Mouse (Mus musculus) liver, embryonic 11.5 days (tissue): ENCODE results near the gene Ephx3. TPM values are rescaled to one million over a fixed set of nuclear protein-coding genes. Genes with fewer than 3 reads are reported as not detected.

Source experiments
- ATAC-seq: fragments of 200-750 bp; cut with Nextera tagmentation; replicated peaks from 2 replicates; pipeline ENCODE4 v1.8.0; 2017; ENCODE audit warnings: moderate number of reproducible peaks, mild to moderate bottlenecking, moderate TSS enrichment, moderate library complexity; ENCODE audit not compliant: low FRiP score
- DNase-seq: peaks from one replicate; pipeline ENCODE4 v3.0.0-alpha.2; 2017; ENCODE audit warnings: low spot score
- H3K27ac ChIP-seq: fragments of 300-500 bp; sonication (generic); 2 replicates; pipeline ENCODE4 v1.5.1; 2014; ENCODE audit warnings: mild to moderate bottlenecking, low read depth, low read length, control low read depth
- H3K27me3 ChIP-seq: fragments of 300-500 bp; sonication (generic); replicated peaks from 2 replicates; pipeline ENCODE4 v1.6.1; 2014; ENCODE audit warnings: low read length, mixed read lengths; ENCODE audit not compliant: control insufficient read depth, insufficient read depth
- H3K36me3 ChIP-seq: fragments of 300-500 bp; sonication (generic); 2 replicates; pipeline ENCODE4 v1.6.1; 2014; ENCODE audit warnings: mild to moderate bottlenecking, low read length, moderate library complexity, mixed read lengths; ENCODE audit not compliant: control insufficient read depth, insufficient read depth
- H3K4me1 ChIP-seq: fragments of 300-500 bp; sonication (generic); replicated peaks from 2 replicates; pipeline ENCODE4 v1.6.1; 2014; ENCODE audit warnings: low read length, mixed read lengths; ENCODE audit not compliant: control insufficient read depth, insufficient read depth
- H3K4me2 ChIP-seq: fragments of 300-500 bp; sonication (generic); 2 replicates; pipeline ENCODE4 v1.6.1; 2014; ENCODE audit warnings: mild to moderate bottlenecking, control low read depth, moderate library complexity
- H3K4me3 ChIP-seq: fragments of 300-500 bp; sonication (generic); 2 replicates; pipeline ENCODE4 v1.5.1; 2014; ENCODE audit warnings: low read depth, low read length, control low read depth
- H3K9ac ChIP-seq: fragments of 300-500 bp; sonication (generic); 2 replicates; pipeline ENCODE4 v1.6.1; 2014; ENCODE audit warnings: low read depth, low read length, control low read depth
- H3K9me3 ChIP-seq: fragments of 300-500 bp; sonication (generic); 2 replicates; pipeline ENCODE4 v1.6.1; 2016; ENCODE audit warnings: low read length, inconsistent platforms, mixed read lengths; ENCODE audit not compliant: control insufficient read depth
- WGBS: fragments of 180-500 bp; shearing (Covaris S2); extraction: QIAGEN DNeasy Blood & Tissue Kit; methylation state at CpG from one replicate; pipeline ENCODE4 v1.1.7; 2014; 5-methylcytosine and 5-hydroxymethylcytosine counted together
- polyA plus RNA-seq: library from polyadenylated mRNA; unstranded; fragments of >200 nt; fragmentation: Nextera tagmentation; extraction: Ambion mirVana; gene quantifications from 2 replicates; pipeline ENCODE4 v1.2.1, GENCODE M21; 2014

Ephx3 gene
- polyA plus RNA-seq, 1 experiment from 2014 or later, result not detected

- Histone ChIP-seq H3K4me2 (peak within 1 kb of the TSS; percentile 97), H3K36me3 (no peaks in the 10 kb centered on the region), H3K9ac (peak within 1 kb of the TSS; percentile 64), H3K4me1 (peaks cover 30% of the 10 kb centered on the region), H3K4me3 (peak within 1 kb of the TSS; percentile 67), H3K27ac (peak within 1 kb of the TSS; percentile 66), H3K9me3 (no peaks in the 10 kb centered on the region), H3K27me3 (peaks cover 31% of the 10 kb centered on the region)
- WGBS, result under 1% methylated on average over 37 of the region's 39 CpGs
- DNase-seq, result peak; percentile 77
- ATAC-seq, result peak; percentile 50
Measured at GRCm38 (mm10) chr17:32166687-32167086, 22.7 kb downstream of the Ephx3 start, which contains the start of gene Notch3. Gene Notch3, minus strand, starts transcription at chr17:32166852.

GRCm38 (mm10) chr17:32165803-32166595 lies 23.4 kb downstream of the Ephx3 start:
- peak overlapping the region; percentile 64 for H3K9ac ChIP-seq
- ATAC-seq (peak; percentile 37; the same call in 1 of the 2 replicates), DNase-seq (peak; percentile 79)
- peak overlapping the region; percentile 97 for H3K4me2 ChIP-seq
- H3K36me3 ChIP-seq, result no peaks in the 10 kb centered on the region
- H3K4me1 ChIP-seq, result peaks cover 30% of the 10 kb centered on the region
- H3K27ac ChIP-seq, result peak overlapping the region; percentile 66
- H3K9me3 ChIP-seq, result no peaks in the 10 kb centered on the region
- H3K27me3 ChIP-seq, result peaks cover 37% of the 10 kb centered on the region
- WGBS, result under 1% methylated on average over 39 of the region's 43 CpGs
- peak overlapping the region; percentile 67 for H3K4me3 ChIP-seq

- Histone ChIP-seq H3K4me1 (peaks cover 30% of the 10 kb centered on the region), H3K4me3 (peak overlapping the region; percentile 67), H3K27me3 (peaks cover 43% of the 10 kb centered on the region)
Measured at GRCm38 (mm10) chr17:32165266-32165802, 24.0 kb downstream of the Ephx3 start.

GRCm38 (mm10) chr17:32164780-32165179 lies 24.6 kb downstream of the Ephx3 start:
- Histone ChIP-seq H3K4me1 (peaks cover 25% of the 10 kb centered on the region; the same call in 1 of the 2 replicates), H3K27ac (no peak overlapping the region), H3K4me2 (no peak overlapping the region), H3K9ac (no peak overlapping the region), H3K27me3 (peaks cover 45% of the 10 kb centered on the region), H3K4me3 (no peak overlapping the region), H3K9me3 (no peaks in the 10 kb centered on the region), H3K36me3 (no peaks in the 10 kb centered on the region)
- ATAC-seq (no peak), DNase-seq (no peak)

More at GRCm38 (mm10) chr17:32165266-32165802, 24.0 kb downstream of the Ephx3 start:
- H3K9ac ChIP-seq, result peak overlapping the region; percentile 53
- no peaks in the 10 kb centered on the region for H3K36me3 ChIP-seq
- peak overlapping the region; percentile 66 for H3K27ac ChIP-seq
- 10% methylated on average over 9 of the region's 9 CpGs for WGBS
- peak overlapping the region; percentile 97 for H3K4me2 ChIP-seq
- ATAC-seq (peak; percentile 30), DNase-seq (peak; percentile 54)
- no peaks in the 10 kb centered on the region for H3K9me3 ChIP-seq

- no peak overlapping the region for H3K27ac ChIP-seq
- H3K4me2 ChIP-seq, result no peak overlapping the region
- no peaks in the 10 kb centered on the region for H3K9me3 ChIP-seq
- no peak for ATAC-seq
- peaks cover 45% of the 10 kb centered on the region for H3K27me3 ChIP-seq
- no peaks in the 10 kb centered on the region for H3K36me3 ChIP-seq
- H3K4me3 ChIP-seq, result no peak overlapping the region
- DNase-seq, result no peak
- H3K9ac ChIP-seq, result no peak overlapping the region
- 57% methylated on average over 6 of the region's 6 CpGs for WGBS
- peaks cover 22% of the 10 kb centered on the region; the same call in 1 of the 2 replicates for H3K4me1 ChIP-seq
Measured at GRCm38 (mm10) chr17:32163910-32164650, 25.3 kb downstream of the Ephx3 start.

GRCm38 (mm10) chr17:32162112-32162850 lies 27.1 kb downstream of the Ephx3 start:
- ATAC-seq (0 out of 2 replicates have a peak, but pooled peaks have one; percentile 37), DNase-seq (peak; percentile 74)
- Histone ChIP-seq H3K36me3 (no peaks in the 10 kb centered on the region), H3K4me1 (peaks cover 22% of the 10 kb centered on the region; the same call in 1 of the 2 replicates), H3K9ac (no peak overlapping the region), H3K4me3 (peak overlapping the region; percentile 53), H3K27ac (no peak overlapping the region), H3K4me2 (peak overlapping the region; percentile 89), H3K27me3 (peaks cover 45% of the 10 kb centered on the region), H3K9me3 (no peaks in the 10 kb centered on the region)
- WGBS, result 4% methylated on average over 58 of the region's 58 CpGs

- Histone ChIP-seq H3K27me3 (peaks cover 45% of the 10 kb centered on the region), H3K9ac (no peak overlapping the region), H3K4me2 (no peak overlapping the region), H3K36me3 (no peaks in the 10 kb centered on the region), H3K9me3 (no peaks in the 10 kb centered on the region), H3K27ac (no peak overlapping the region), H3K4me3 (no peak overlapping the region), H3K4me1 (0 out of 2 replicates have a peak, but pooled peaks cover 9% of the 10 kb centered on the region)
- ATAC-seq (no peak), DNase-seq (no peak)
- 77% methylated on average over 4 of the region's 4 CpGs for WGBS
Measured at GRCm38 (mm10) chr17:32160882-32161281, 28.5 kb downstream of the Ephx3 start.

- 0 out of 2 replicates have a peak, but pooled peaks cover 5% of the 10 kb centered on the region for H3K4me1 ChIP-seq
- no peak overlapping the region for H3K4me2 ChIP-seq
- ATAC-seq, result no peak
- H3K27ac ChIP-seq, result no peak overlapping the region
- H3K27me3 ChIP-seq, result peaks cover 34% of the 10 kb centered on the region
- 0 out of 2 replicates have a peak, but pooled peaks cover 3% of the 10 kb centered on the region for H3K36me3 ChIP-seq
- 76% methylated on average over 13 of the region's 13 CpGs for WGBS
- no peak for DNase-seq
- no peak overlapping the region for H3K9ac ChIP-seq
- H3K4me3 ChIP-seq, result no peak overlapping the region
- no peaks in the 10 kb centered on the region for H3K9me3 ChIP-seq
Measured at GRCm38 (mm10) chr17:32158841-32159240, 30.5 kb downstream of the Ephx3 start.
